Mouse (Mus musculus) cerebellum, adult 9-11 months (tissue): ENCODE results near the gene Armh3.

Experiments used
- DNase-seq: peaks from one replicate; pipeline ENCODE4 v3.0.0; 2022

The Armh3 gene

GRCm38 (mm10) chr19:45903861-45904260 is 94.4 kb downstream of the Armh3 start:
- peak; percentile 5 for DNase-seq

- peak; percentile 6 for DNase-seq
Observed at GRCm38 (mm10) chr19:45902390-45903035, 95.8 kb downstream of the Armh3 start.

- no peak for DNase-seq
Observed at GRCm38 (mm10) chr19:45900836-45901235, 97.5 kb downstream of the Armh3 start.

- DNase-seq = no peak
Observed at GRCm38 (mm10) chr19:45895726-45896125, 102.6 kb downstream of the Armh3 start.

- DNase-seq = no peak
Observed at GRCm38 (mm10) chr19:45882056-45882455, 116.2 kb downstream of the Armh3 start.

- no peak for DNase-seq
Observed at GRCm38 (mm10) chr19:45873320-45873719, 125.0 kb downstream of the Armh3 start.

GRCm38 (mm10) chr19:45855284-45855920 is 142.9 kb downstream of the Armh3 start:
- DNase-seq = no peak

- DNase-seq = peak; percentile 2
Observed at GRCm38 (mm10) chr19:45854521-45854920, 143.8 kb downstream of the Armh3 start.

GRCm38 (mm10) chr19:45847733-45848093 is 150.6 kb downstream of the Armh3 start:
- DNase-seq = no peak

GRCm38 (mm10) chr19:45847016-45847732 is 151.1 kb downstream of the Armh3 start:
- no peak for DNase-seq

GRCm38 (mm10) chr19:45844209-45844608 is 154.1 kb downstream of the Armh3 start:
- no peak for DNase-seq

- DNase-seq = no peak
Observed at GRCm38 (mm10) chr19:45843424-45843823, 154.9 kb downstream of the Armh3 start.

GRCm38 (mm10) chr19:45837050-45837994 is 161.0 kb downstream of the Armh3 start:
- DNase-seq = no peak

- DNase-seq = no peak
Observed at GRCm38 (mm10) chr19:45835490-45835889, 162.8 kb downstream of the Armh3 start.

GRCm38 (mm10) chr19:45833665-45834064 is 164.6 kb downstream of the Armh3 start:
- DNase-seq = no peak

- DNase-seq = no peak
Observed at GRCm38 (mm10) chr19:45830679-45831078, 167.6 kb downstream of the Armh3 start.

- no peak for DNase-seq
Observed at GRCm38 (mm10) chr19:45827736-45828135, 170.6 kb downstream of the Armh3 start.

- DNase-seq = no peak
Observed at GRCm38 (mm10) chr19:45827125-45827524, 171.2 kb downstream of the Armh3 start.

- DNase-seq = no peak
Observed at GRCm38 (mm10) chr19:45826146-45826545, 172.1 kb downstream of the Armh3 start.

- peak; percentile 35 for DNase-seq
Observed at GRCm38 (mm10) chr19:45821832-45822231, 176.5 kb downstream of the Armh3 start.

GRCm38 (mm10) chr19:45817816-45818490 is 180.3 kb downstream of the Armh3 start:
- DNase-seq = no peak

GRCm38 (mm10) chr19:45816727-45817126 is 181.6 kb downstream of the Armh3 start:
- no peak for DNase-seq
